Mouse (Mus musculus): ENCODE measurements at regions not wholly inside any gene's neighbourhood (a gene's known extent, or its start where the extent isn't known, plus 50 kb on each side); places are given as distances from the start of the nearest gene placed in this dataset.
"Not testable (repeated sequence)": the region's sequence is repeated elsewhere in the genome, so short reads cannot be mapped to it uniquely, and the experiment has no call there.

DNA sequence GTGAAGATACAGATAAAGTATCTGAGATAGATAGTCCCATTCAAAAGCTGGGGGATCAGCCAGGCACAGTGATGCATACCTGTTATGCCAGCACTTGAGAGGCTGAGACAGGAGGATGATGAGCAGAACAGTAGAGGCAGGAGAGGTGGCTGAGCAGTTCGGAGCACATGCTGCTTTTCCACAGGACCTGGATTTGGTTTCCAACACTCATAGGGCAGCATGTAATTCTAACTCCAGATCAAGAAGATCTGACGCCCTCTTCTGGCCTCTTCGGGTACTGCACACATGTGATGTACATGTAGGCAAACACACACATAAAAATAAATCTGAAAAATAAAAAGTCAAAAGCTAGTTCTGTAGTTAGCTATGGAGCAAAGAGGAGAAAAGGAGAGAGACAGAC is 109.4 kb upstream of the Arid1b start:
- no peak for TF ChIP-seq GATA1 (IDR thresholded peaks at IDR 0.05; ENCODE audit: borderline replicate concordance, low read length)
- no peak for TF ChIP-seq FLI1 (IDR thresholded peaks at IDR 0.05; ENCODE audit: low read length)
- no peaks in the 10 kb centered on the region for H3K36me3 ChIP-seq (replicated peaks; ENCODE audit: low read length)

DNA sequence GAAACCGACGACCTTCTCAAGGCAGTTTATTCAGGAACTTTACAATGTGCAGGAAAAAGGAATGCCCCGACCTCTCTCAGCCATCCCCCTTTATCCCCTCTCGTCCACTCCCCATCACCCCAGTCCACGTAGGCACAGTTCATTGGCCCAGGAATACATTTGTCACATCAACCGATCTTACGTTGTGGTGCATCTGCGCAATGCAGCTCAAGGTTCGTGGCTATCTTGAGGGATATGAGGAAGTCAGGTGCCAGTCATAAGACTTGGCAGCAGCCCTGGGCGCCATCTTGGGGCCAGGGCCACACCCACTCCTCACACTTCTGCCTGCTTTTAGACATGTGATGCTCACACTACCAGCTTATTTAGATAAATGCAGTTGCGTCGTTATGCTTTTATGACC is 106.8 kb upstream of the Arid1b start:
- H3K36me3 ChIP-seq (replicated peaks; ENCODE audit: low read length); H3K4me3 ChIP-seq (replicated peaks): not testable (repeated sequence)
- Histone ChIP-seq H3K4me1 (peaks cover 16% of the 10 kb centered on the region), H3K27me3 (replicated peaks) (peaks cover 16% of the 10 kb centered on the region), H3K9me3 (peaks cover 23% of the 10 kb centered on the region)

More for the DNA sequence above, 109.4 kb upstream of the Arid1b start:
- H3K4me3 ChIP-seq (replicated peaks) = peak overlapping the region; percentile 56
- peaks cover 17% of the 10 kb centered on the region for H3K4me1 ChIP-seq
- H3K27me3 ChIP-seq (replicated peaks) = peaks cover 7% of the 10 kb centered on the region
- H3K9me3 ChIP-seq = peaks cover 7% of the 10 kb centered on the region; the same call in 1 of the 2 replicates

DNA sequence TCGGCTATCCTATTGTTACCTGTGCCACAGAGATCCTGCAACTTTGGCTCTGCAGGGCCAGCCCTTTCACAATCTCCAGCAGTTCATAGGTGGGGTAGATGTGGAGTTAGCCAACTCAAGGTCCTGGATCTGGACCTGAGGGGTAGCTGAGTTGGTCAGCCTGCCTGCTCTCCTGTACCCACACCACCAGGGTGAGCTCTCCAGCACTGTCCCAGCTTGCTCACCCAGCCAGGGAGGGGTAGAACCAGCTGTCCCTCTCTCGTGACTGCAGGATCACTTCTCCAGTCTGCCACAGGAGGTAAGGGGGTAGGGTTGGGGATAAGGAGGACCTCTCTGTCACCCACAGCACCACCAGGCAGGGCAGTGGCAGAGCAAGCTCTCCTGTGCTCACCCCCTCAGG is 104.6 kb upstream of the Arid1b start:
- Histone ChIP-seq H3K36me3 (replicated peaks; ENCODE audit: low read length) (no peaks in the 10 kb centered on the region), H3K4me3 (replicated peaks) (no peak overlapping the region), H3K4me1 (peaks cover 6% of the 10 kb centered on the region), H3K27me3 (replicated peaks) (peaks cover 16% of the 10 kb centered on the region), H3K9me3 (peaks cover 23% of the 10 kb centered on the region)
- no peak for TF ChIP-seq GATA1 (IDR thresholded peaks at IDR 0.05; ENCODE audit: borderline replicate concordance, low read length)
- TF ChIP-seq FLI1 (IDR thresholded peaks at IDR 0.05; ENCODE audit: low read length) = no peak

DNA sequence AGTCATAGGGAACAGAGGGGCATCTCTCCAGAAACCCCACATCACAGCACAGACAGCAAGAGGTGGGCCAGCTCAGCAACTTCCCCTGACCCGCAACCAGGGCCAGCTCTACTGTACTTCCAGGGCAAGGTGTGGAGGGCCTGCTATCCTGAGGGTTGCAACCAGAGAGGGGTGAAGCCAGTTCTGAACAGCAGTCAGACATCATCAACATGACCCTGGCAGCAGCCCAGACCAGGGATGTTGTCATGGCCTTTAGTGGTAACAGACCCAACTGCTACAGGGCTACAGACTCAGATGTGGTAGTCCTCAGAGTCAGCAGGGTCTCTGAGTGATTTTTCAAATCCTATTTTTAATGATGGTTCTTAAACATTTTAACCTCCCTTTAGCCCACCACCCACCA is 104.0 kb upstream of the Arid1b start:
- H3K9me3 ChIP-seq = peaks cover 19% of the 10 kb centered on the region
- H3K27me3 ChIP-seq (replicated peaks) = peaks cover 16% of the 10 kb centered on the region
- H3K4me3 ChIP-seq (replicated peaks) = no peak overlapping the region
- TF ChIP-seq FLI1 (IDR thresholded peaks at IDR 0.05; ENCODE audit: low read length) = no peak
- TF ChIP-seq GATA1 (IDR thresholded peaks at IDR 0.05; ENCODE audit: borderline replicate concordance, low read length) = no peak
- H3K4me1 ChIP-seq = peaks cover 3% of the 10 kb centered on the region; the same call in 1 of the 2 replicates
- no peaks in the 10 kb centered on the region for H3K36me3 ChIP-seq (replicated peaks; ENCODE audit: low read length)

DNA sequence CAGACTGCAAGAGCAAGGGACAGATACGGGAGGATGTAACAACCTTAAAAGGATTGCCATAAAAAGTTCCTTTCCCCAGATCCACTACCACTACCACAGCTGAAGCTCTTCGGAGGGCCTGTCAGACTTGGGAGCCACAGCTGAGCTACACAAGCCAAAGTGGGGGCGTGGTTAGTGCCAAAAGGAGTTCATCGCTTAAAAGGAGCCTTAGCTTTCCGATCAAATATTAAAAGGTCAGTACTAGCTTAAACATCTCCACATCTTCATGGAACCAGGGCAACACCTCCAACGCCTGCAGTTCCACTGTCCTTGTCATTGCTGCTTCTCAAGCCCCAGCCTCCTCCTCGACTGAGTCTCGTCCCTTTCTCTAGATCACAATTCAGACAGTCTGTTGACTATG is 102.6 kb upstream of the Arid1b start:
- Histone ChIP-seq H3K9me3 (peaks cover 16% of the 10 kb centered on the region), H3K27me3 (replicated peaks) (peaks cover 16% of the 10 kb centered on the region), H3K36me3 (replicated peaks; ENCODE audit: low read length) (no peaks in the 10 kb centered on the region), H3K4me3 (replicated peaks) (no peak overlapping the region), H3K4me1 (peaks cover 3% of the 10 kb centered on the region; the same call in 1 of the 2 replicates)
- TF ChIP-seq GATA1 (IDR thresholded peaks at IDR 0.05; ENCODE audit: borderline replicate concordance, low read length) (no peak), FLI1 (IDR thresholded peaks at IDR 0.05; ENCODE audit: low read length) (no peak)

DNA sequence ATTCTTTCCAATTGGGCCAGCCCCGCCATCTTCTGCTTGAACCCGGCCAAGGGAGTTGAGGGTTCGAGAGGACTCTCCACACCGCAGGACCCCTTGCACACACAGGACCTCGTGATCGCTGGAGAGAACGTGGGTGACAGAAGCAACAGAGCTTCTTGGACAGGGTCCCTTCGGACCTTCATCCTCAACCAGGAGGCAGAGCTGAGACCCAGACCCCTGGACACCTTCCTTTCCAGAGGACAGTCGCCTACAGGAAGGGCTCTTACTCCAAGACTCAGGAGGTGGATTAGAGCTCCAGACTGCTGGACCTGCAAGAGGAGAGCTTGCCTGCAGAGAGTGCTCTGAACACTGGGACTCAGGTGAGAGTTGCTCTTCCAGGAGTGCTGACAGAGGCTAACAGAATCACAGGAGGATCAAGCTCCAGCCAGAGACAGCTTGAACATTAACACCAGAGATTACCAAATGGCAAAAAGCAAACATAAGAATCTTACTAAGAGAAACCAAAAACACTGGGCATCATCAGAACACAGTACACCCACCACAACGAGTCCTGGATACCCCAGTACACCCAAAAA is 99.3 kb upstream of the Arid1b start:
- peaks cover 16% of the 10 kb centered on the region for H3K9me3 ChIP-seq
- not testable (repeated sequence) for H3K4me3 ChIP-seq (replicated peaks); H3K4me1 ChIP-seq

DNA sequence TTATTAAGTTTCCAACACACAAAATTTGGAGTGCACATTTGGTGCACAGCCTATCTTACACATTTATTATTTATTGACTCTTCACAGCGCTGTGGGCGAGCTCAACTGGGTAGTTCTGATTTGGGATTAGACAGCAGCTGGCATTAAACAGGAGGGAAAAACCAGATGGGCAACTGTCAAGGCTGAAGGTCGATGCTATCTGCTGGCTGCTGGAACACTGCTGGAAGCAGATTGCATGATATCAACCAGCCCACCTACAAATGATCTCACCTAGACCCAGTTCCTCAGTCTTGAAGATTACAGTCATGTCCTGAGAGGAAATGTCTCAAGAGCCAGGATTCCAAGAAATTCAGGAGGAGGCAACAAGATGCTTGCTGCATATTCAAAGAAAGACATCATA is 91.0 kb upstream of the Arid1b start:
- TF ChIP-seq GATA1 (IDR thresholded peaks at IDR 0.05; ENCODE audit: borderline replicate concordance, low read length) = no peak
- no peak for TF ChIP-seq FLI1 (IDR thresholded peaks at IDR 0.05; ENCODE audit: low read length)

More for the DNA sequence above, 99.3 kb upstream of the Arid1b start:
- H3K36me3 ChIP-seq (replicated peaks; ENCODE audit: low read length) = not testable (repeated sequence)
- peaks cover 10% of the 10 kb centered on the region for H3K27me3 ChIP-seq (replicated peaks)

DNA sequence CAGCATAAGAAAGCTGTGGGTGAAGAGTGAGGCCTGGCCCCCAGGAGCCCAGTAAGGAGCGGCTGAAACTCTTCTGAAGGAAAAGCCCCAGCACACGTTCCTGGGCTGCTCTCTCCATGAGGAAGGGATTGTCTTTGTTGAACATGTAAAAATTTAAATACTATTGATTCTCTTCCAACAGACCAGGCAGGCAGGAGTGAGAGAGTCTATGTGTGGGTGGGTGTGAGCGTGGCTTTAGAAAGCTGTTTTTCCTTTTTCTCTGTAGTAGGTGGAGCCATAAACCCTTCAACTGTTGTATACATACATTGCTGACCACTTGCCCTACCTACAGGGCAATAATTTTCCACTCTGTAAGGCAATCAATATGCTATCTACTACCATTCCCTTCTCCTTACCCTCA is 87.6 kb upstream of the Arid1b start:
- H3K4me3 ChIP-seq (replicated peaks) = no peak overlapping the region
- H3K4me1 ChIP-seq = peaks cover 18% of the 10 kb centered on the region
- H3K9me3 ChIP-seq = no peaks in the 10 kb centered on the region
- peaks cover 2% of the 10 kb centered on the region for H3K27me3 ChIP-seq (replicated peaks)
- no peak for TF ChIP-seq FLI1 (IDR thresholded peaks at IDR 0.05; ENCODE audit: low read length)
- no peaks in the 10 kb centered on the region for H3K36me3 ChIP-seq (replicated peaks; ENCODE audit: low read length)

More for the DNA sequence above, 91.0 kb upstream of the Arid1b start:
- Histone ChIP-seq H3K27me3 (replicated peaks) (peaks cover 2% of the 10 kb centered on the region), H3K4me1 (peaks cover 8% of the 10 kb centered on the region; the same call in 1 of the 2 replicates), H3K36me3 (replicated peaks; ENCODE audit: low read length) (no peaks in the 10 kb centered on the region), H3K9me3 (no peaks in the 10 kb centered on the region), H3K4me3 (replicated peaks) (no peak overlapping the region)

DNA sequence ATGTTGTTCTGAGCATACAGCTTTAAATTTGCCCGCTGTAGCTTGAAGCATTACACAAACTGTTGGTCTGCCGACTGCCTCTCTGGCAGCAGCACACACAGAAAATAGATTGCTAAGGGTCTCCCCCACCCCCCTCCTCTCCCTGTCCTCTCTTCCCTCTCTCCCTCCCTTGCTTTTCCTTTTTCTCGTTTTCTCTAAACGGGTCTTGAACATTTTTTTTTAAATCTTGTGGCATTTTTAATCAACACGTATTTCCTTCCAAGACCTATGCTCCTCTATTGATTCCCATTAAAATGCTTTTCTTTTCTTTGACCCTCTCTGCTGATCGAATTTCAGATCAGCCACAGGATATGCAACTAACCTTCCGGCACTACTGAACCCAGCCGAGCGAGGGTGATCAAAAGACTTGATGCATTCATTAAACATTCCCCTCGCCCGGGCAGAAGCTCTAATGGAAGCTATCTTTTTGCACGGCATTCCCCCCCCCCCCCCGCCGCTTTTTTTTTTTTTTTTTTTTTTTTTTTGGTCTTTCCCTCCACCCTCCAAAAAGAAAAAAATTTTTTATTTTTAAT is 86.9 kb upstream of the Arid1b start:
- no peaks in the 10 kb centered on the region for H3K9me3 ChIP-seq

DNA sequence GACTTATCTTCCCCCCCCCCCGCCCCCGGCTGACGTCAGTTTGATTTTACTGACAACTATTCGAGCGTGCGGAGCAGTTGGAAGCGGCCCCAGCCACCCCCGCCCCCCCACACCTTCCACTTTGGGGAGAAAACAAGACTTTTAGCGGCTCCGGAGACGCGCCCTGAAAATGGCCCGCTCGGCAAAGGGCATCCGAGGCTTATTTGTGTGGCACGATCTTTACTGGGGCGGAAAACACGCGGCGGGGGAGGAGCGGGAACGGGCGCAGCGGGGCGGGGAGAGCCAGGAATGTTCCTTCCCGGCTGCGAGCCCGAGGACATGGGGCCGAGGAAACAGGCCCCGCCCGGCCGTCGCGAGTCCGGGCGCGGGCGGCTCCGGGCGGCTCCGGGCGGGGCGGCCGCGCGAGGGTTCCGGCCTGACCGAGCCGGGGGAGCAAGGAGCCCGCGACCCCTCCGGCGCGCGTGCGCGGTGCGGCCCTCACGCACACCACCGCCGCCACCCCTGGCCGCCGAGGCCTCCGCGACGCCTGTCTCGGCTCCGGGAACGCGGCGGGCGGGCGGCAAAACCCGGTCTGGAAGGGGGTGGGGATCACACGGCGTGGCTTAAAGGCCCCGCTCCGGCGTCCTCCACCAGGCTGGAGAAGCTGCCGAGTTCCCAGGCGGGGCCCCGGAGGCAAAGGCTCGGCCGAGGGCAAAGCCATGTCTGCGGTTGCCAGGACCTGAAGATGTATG is 86.1 kb upstream of the Arid1b start:
- peaks cover 5% of the 10 kb centered on the region for H3K27me3 ChIP-seq (replicated peaks)
- peaks cover 18% of the 10 kb centered on the region for H3K4me1 ChIP-seq
- H3K36me3 ChIP-seq (replicated peaks; ENCODE audit: low read length) = no peaks in the 10 kb centered on the region
- peak overlapping the region; percentile 93 for H3K4me3 ChIP-seq (replicated peaks)
- no peaks in the 10 kb centered on the region for H3K9me3 ChIP-seq
- no peak for TF ChIP-seq FLI1 (IDR thresholded peaks at IDR 0.05; ENCODE audit: low read length)
- no peak for TF ChIP-seq GATA1 (IDR thresholded peaks at IDR 0.05; ENCODE audit: borderline replicate concordance, low read length)

More for the DNA sequence above, 86.9 kb upstream of the Arid1b start:
- Histone ChIP-seq H3K27me3 (replicated peaks) (peaks cover 2% of the 10 kb centered on the region), H3K36me3 (replicated peaks; ENCODE audit: low read length) (no peaks in the 10 kb centered on the region), H3K4me1 (peaks cover 18% of the 10 kb centered on the region), H3K4me3 (replicated peaks) (peak overlapping the region; percentile 91)
- no peak for TF ChIP-seq GATA1 (IDR thresholded peaks at IDR 0.05; ENCODE audit: borderline replicate concordance, low read length)
- TF ChIP-seq FLI1 (IDR thresholded peaks at IDR 0.05; ENCODE audit: low read length) = no peak
